Mouse (Mus musculus) heart, embryonic 15.5 days (tissue): ENCODE results near the gene Scai. TPM values are rescaled to one million over a fixed set of nuclear protein-coding genes. Genes with fewer than 3 reads are reported as not detected.
A peak's percentile ranks its signal among the peaks of the same experiment; 100 is the strongest.

Source experiments
- ATAC-seq: fragments of 200-750 bp; cut with Nextera tagmentation; replicated peaks from 2 replicates; pipeline ENCODE4 v1.8.0; 2017; ENCODE audit warnings: low read depth, moderate TSS enrichment; ENCODE audit not compliant: insufficient number of reproducible peaks, insufficient read depth, low FRiP score
- H3K27ac ChIP-seq: fragments of 300-500 bp; sonication (generic); 2 replicates; pipeline ENCODE4 v1.5.1; 2015; ENCODE audit warnings: mild to moderate bottlenecking, inconsistent platforms
- H3K27me3 ChIP-seq: fragments of 300-500 bp; sonication (generic); 2 replicates; pipeline ENCODE4 v1.6.1; 2015; ENCODE audit warnings: inconsistent platforms
- H3K36me3 ChIP-seq: fragments of 300-500 bp; sonication (generic); 2 replicates; pipeline ENCODE4 v1.6.1; 2015; ENCODE audit warnings: mild to moderate bottlenecking, inconsistent platforms
- H3K4me1 ChIP-seq: fragments of 300-500 bp; sonication (generic); replicated peaks from 2 replicates; pipeline ENCODE4 v1.6.1; 2015; ENCODE audit warnings: inconsistent platforms
- H3K4me2 ChIP-seq: fragments of 300-500 bp; sonication (generic); 2 replicates; pipeline ENCODE4 v1.6.1; 2015; ENCODE audit warnings: inconsistent platforms, mild to moderate bottlenecking, moderate library complexity
- H3K4me3 ChIP-seq: fragments of 300-500 bp; sonication (generic); 2 replicates; pipeline ENCODE4 v1.5.1; 2015; ENCODE audit warnings: mild to moderate bottlenecking, inconsistent platforms
- H3K9ac ChIP-seq: fragments of 300-500 bp; sonication (generic); 2 replicates; pipeline ENCODE4 v1.6.1; 2015; ENCODE audit warnings: mild to moderate bottlenecking, inconsistent platforms
- H3K9me3 ChIP-seq: fragments of 300-500 bp; sonication (generic); replicated peaks from 2 replicates; pipeline ENCODE4 v1.6.1; 2016; ENCODE audit warnings: inconsistent platforms
- WGBS: fragments of 180-500 bp; shearing (Covaris S2); methylation state at CpG from one replicate; pipeline ENCODE4 v1.1.7; 2015; ENCODE audit warnings: mixed read lengths; 5-methylcytosine and 5-hydroxymethylcytosine counted together
- polyA plus RNA-seq: library from polyadenylated mRNA; unstranded; fragments of >200 nt; fragmentation: Nextera tagmentation; extraction: Ambion mirVana; gene quantifications from 2 replicates; pipeline ENCODE4 v1.2.1, GENCODE M21; 2015

Scai gene
- polyA plus RNA-seq, 1 experiment from 2014 or later: 5.3 TPM

GRCm38 (mm10) chr2:39189961-39190560, 473 bp downstream of the Scai start:
- H3K27me3 ChIP-seq: no peaks in the 10 kb centered on the region
- no peaks in the 10 kb centered on the region for H3K9me3 ChIP-seq
- H3K36me3 ChIP-seq: 0 out of 2 replicates have a peak, but pooled peaks cover 3% of the 10 kb centered on the region
- peak overlapping the region; percentile 89 for H3K9ac ChIP-seq
- peaks cover 13% of the 10 kb centered on the region for H3K4me1 ChIP-seq
- ATAC-seq: peak; percentile 80
- H3K4me3 ChIP-seq: peak overlapping the region; percentile 100
- peak overlapping the region; percentile 97 for H3K27ac ChIP-seq
- under 1% methylated on average over 37 of the region's 39 CpGs for WGBS
- peak overlapping the region; percentile 93 for H3K4me2 ChIP-seq

DNA sequence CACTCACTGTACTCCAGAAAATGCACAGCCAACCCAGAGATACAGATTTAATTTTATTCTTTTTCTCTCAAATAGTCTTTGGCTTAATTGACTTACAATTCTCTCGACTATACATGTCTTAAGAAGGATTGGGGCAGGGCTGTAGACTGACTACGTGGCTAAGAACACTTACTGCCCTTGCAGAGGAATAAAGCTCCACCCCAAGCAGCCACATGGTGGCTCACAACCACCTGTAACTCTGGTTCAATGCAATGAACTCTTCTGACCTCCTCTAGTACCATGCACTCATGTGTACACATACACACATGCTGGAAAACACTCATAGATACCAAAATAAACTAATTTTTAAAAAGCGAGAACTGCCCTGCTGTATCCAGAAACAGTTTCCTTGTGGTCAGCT, 4.6 kb downstream of the Scai start:
- Histone ChIP-seq H3K36me3 (no peaks in the 10 kb centered on the region; the same call in 1 of the 2 replicates), H3K27me3 (no peaks in the 10 kb centered on the region), H3K9ac (no peak overlapping the region), H3K4me2 (no peak overlapping the region), H3K4me3 (no peak overlapping the region), H3K27ac (no peak overlapping the region), H3K9me3 (no peaks in the 10 kb centered on the region), H3K4me1 (peaks cover 11% of the 10 kb centered on the region)
- 68% methylated on average over 3 of the region's 3 CpGs for WGBS
- ATAC-seq: no peak

DNA sequence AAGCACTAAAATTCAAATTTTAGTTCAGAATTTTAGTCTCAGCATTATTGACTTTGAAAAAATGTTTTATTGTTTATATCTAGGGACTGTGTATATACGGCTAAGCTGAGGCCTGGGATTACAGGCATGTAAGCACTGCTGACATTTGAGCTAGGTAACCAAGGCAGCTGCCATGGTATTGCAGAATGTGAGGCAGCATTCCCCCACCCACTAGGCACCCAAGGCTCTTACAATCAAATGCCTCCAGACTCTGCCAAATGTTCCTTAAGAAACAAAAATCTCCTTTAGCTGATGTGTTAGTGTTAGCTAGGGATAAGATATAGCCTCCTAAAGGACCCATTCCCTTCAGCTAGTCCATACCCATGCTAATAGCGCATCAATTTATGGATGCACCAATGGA, 6.9 kb downstream of the Scai start:
- Histone ChIP-seq H3K4me1 (no peaks in the 10 kb centered on the region), H3K9me3 (no peaks in the 10 kb centered on the region), H3K9ac (no peak overlapping the region), H3K4me2 (no peak overlapping the region), H3K4me3 (no peak overlapping the region), H3K27ac (no peak overlapping the region), H3K27me3 (no peaks in the 10 kb centered on the region), H3K36me3 (no peaks in the 10 kb centered on the region; the same call in 1 of the 2 replicates)
- WGBS: 93% methylated on average over 2 of the region's 2 CpGs
- no peak for ATAC-seq

GRCm38 (mm10) chr2:39160996-39161395, 29.5 kb downstream of the Scai start:
- 88% methylated on average over 1 of the region's 1 CpGs for WGBS
- H3K9me3 ChIP-seq: no peaks in the 10 kb centered on the region
- no peaks in the 10 kb centered on the region for H3K36me3 ChIP-seq
- H3K4me3 ChIP-seq: no peak overlapping the region
- peaks cover 8% of the 10 kb centered on the region; the same call in 1 of the 2 replicates for H3K4me1 ChIP-seq
- H3K9ac ChIP-seq: no peak overlapping the region
- no peak for ATAC-seq
- no peak overlapping the region for H3K27ac ChIP-seq
- no peaks in the 10 kb centered on the region for H3K27me3 ChIP-seq
- H3K4me2 ChIP-seq: no peak overlapping the region

DNA sequence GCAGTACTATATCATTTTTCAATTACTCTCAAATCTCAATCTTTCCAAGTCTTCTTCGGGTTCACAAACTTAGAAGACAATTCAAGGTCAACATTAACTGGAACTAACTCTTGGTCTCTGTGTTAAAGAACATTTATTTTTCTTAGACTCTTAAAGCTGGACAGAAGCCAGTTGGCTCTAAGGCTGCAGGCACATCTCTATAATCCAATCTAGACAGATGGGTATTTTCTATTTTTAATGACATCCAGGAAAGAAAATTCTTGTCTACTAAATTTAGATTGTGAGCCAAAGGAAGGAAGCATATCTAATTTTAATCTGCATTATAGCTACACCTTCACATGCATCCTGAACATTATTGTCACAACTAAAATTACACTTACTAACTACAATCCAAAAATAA, 32.6 kb downstream of the Scai start:
- Histone ChIP-seq H3K9me3 (no peaks in the 10 kb centered on the region), H3K27ac (peak overlapping the region; percentile 50; the same call in 1 of the 2 replicates), H3K9ac (no peak overlapping the region), H3K4me3 (no peak overlapping the region), H3K4me2 (no peak overlapping the region), H3K27me3 (no peaks in the 10 kb centered on the region), H3K4me1 (peaks cover 8% of the 10 kb centered on the region; the same call in 1 of the 2 replicates), H3K36me3 (no peaks in the 10 kb centered on the region)
- WGBS: 44% methylated on average over 1 of the region's 1 CpGs
- no peak for ATAC-seq

- H3K9ac ChIP-seq: no peak overlapping the region
- H3K27ac ChIP-seq: no peak overlapping the region
- H3K4me3 ChIP-seq: no peak overlapping the region
- no peaks in the 10 kb centered on the region for H3K36me3 ChIP-seq
- WGBS: 86% methylated on average over 1 of the region's 1 CpGs
- no peak overlapping the region for H3K4me2 ChIP-seq
- ATAC-seq: no peak
- H3K4me1 ChIP-seq: peaks cover 8% of the 10 kb centered on the region; the same call in 1 of the 2 replicates
- no peaks in the 10 kb centered on the region for H3K27me3 ChIP-seq
- H3K9me3 ChIP-seq: no peaks in the 10 kb centered on the region
Measured at GRCm38 (mm10) chr2:39156821-39157220, 33.7 kb downstream of the Scai start.

- Histone ChIP-seq H3K4me3 (no peak overlapping the region), H3K9me3 (no peaks in the 10 kb centered on the region), H3K4me2 (no peak overlapping the region), H3K4me1 (no peaks in the 10 kb centered on the region; the same call in 1 of the 2 replicates), H3K27me3 (no peaks in the 10 kb centered on the region), H3K9ac (no peak overlapping the region), H3K27ac (no peak overlapping the region), H3K36me3 (no peaks in the 10 kb centered on the region)
- no peak for ATAC-seq
- WGBS: 65% methylated on average over 2 of the region's 2 CpGs
Measured at GRCm38 (mm10) chr2:39150943-39151342, 39.6 kb downstream of the Scai start.

GRCm38 (mm10) chr2:39148075-39148474, 42.5 kb downstream of the Scai start:
- Histone ChIP-seq H3K27ac (no peak overlapping the region), H3K9ac (no peak overlapping the region), H3K36me3 (no peaks in the 10 kb centered on the region), H3K9me3 (no peaks in the 10 kb centered on the region), H3K4me2 (no peak overlapping the region), H3K27me3 (no peaks in the 10 kb centered on the region), H3K4me1 (no peaks in the 10 kb centered on the region; the same call in 1 of the 2 replicates), H3K4me3 (no peak overlapping the region)
- WGBS: 46% methylated on average over 2 of the region's 2 CpGs
- no peak for ATAC-seq

DNA sequence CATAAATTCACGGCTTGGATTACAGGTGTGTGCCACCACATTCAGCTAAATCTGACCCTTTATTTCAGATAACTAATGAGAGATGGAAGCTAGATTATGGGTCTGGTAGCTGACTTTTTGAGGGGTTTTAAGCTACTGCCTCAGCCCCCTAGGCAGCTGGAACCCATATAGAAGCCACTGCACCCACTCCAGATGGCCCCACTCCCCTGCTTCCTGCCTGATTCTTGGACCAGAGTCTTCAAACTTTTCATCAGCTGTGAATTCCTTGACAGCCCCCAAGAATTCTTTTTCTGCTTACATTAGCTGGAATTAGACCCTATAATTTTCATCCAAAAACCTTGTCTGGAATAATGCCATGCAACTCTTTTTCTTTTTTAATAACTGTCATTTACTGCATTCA, 44.1 kb downstream of the Scai start:
- Histone ChIP-seq H3K4me1 (no peaks in the 10 kb centered on the region; the same call in 1 of the 2 replicates), H3K9ac (no peak overlapping the region), H3K4me2 (no peak overlapping the region), H3K9me3 (no peaks in the 10 kb centered on the region), H3K36me3 (no peaks in the 10 kb centered on the region), H3K4me3 (no peak overlapping the region), H3K27ac (no peak overlapping the region), H3K27me3 (no peaks in the 10 kb centered on the region)
- WGBS: 91% methylated on average over 1 of the region's 1 CpGs
- ATAC-seq: no peak

- 89% methylated on average over 3 of the region's 3 CpGs for WGBS
- H3K27ac ChIP-seq: no peak overlapping the region
- no peak overlapping the region for H3K4me3 ChIP-seq
- no peaks in the 10 kb centered on the region for H3K27me3 ChIP-seq
- no peak overlapping the region for H3K9ac ChIP-seq
- no peaks in the 10 kb centered on the region for H3K36me3 ChIP-seq
- no peak for ATAC-seq
- no peaks in the 10 kb centered on the region for H3K9me3 ChIP-seq
- no peak overlapping the region for H3K4me2 ChIP-seq
- no peaks in the 10 kb centered on the region for H3K4me1 ChIP-seq
Measured at GRCm38 (mm10) chr2:39142357-39142948, 48.1 kb downstream of the Scai start.

DNA sequence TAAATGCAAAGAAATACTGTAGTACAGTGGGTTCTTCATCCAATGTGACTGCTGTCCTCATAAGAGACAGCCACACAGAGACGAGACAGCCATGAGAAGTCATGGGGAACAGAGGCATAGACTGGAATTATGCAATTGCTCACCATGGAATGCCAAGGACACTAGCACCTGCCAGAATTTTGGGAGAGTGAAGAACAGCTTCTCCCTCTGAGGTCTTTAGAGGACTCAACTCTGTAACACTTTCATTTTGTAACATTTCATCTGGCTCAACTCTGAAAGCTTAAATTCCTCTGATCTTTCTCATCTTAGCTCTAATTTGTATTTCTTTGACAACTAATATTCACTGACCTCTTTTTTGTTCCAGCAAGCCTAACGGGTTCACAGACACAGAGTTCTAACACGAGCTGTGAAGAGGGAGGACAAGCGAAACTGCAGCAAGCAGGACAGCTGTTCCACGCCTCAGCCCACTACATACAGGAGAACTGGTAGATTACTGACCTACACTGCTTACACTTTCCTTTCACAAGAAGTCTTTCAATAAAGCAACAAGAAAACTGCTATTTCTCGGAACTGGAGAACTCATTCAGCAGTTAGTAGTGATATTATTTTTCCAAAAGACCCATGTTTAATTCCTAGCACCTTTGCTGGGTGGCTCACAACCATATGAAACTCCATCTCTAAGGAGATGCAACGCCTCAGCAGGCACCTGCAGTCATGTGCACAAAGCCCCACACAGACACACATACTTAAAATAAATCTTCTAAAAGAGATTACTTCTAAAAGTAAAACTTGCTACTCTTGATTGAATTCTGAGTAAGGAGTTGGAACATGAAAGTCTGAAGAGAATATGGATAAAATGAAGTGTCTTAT, 49.7 kb downstream of the Scai start:
- Histone ChIP-seq H3K27ac (no peak overlapping the region), H3K9ac (no peak overlapping the region), H3K9me3 (no peaks in the 10 kb centered on the region), H3K4me3 (no peak overlapping the region), H3K36me3 (no peaks in the 10 kb centered on the region), H3K4me2 (no peak overlapping the region), H3K4me1 (no peaks in the 10 kb centered on the region), H3K27me3 (no peaks in the 10 kb centered on the region)
- WGBS: 85% methylated on average over 7 of the region's 7 CpGs
- no peak for ATAC-seq
